Mouse (Mus musculus): ENCODE data around the gene Tenm4. TPM values are rescaled to one million over a fixed set of nuclear protein-coding genes. Genes with fewer than 3 reads are reported as not detected.

Tenm4 gene
- polyA plus RNA-seq, 1 experiment from 2014 or later, result 7.3 TPM

GRCm38 (mm10) chr7:96510396-96510795 lies 339.4 kb downstream of the Tenm4 start:
- Histone ChIP-seq H3K4me1 (replicated peaks; ENCODE audit: control insufficient read depth, insufficient read depth, low read length) (no peaks in the 10 kb centered on the region), H3K27me3 (replicated peaks; ENCODE audit: control insufficient read depth, insufficient read depth, low read length) (no peaks in the 10 kb centered on the region), H3K9ac (ENCODE audit: low read depth, low read length) (no peak overlapping the region), H3K4me3 (ENCODE audit: low read depth, low read length) (no peak overlapping the region), H3K9me3 (ENCODE audit: control insufficient read depth, low read length) (no peaks in the 10 kb centered on the region), H3K27ac (ENCODE audit: low read depth, low read length) (no peak overlapping the region), H3K4me2 (no peak overlapping the region), H3K36me3 (ENCODE audit: control insufficient read depth, insufficient read depth, low read length) (no peaks in the 10 kb centered on the region)
- WGBS, result 70% methylated on average over 5 of the region's 5 CpGs
- no peak for ATAC-seq (replicated peaks; ENCODE audit: low FRiP score)
- no peak for DNase-seq (ENCODE audit: low spot score)

- DNase-seq (ENCODE audit: low spot score) (no peak), ATAC-seq (replicated peaks; ENCODE audit: low FRiP score) (no peak)
- Histone ChIP-seq H3K36me3 (ENCODE audit: control insufficient read depth, insufficient read depth, low read length) (no peaks in the 10 kb centered on the region), H3K4me1 (replicated peaks; ENCODE audit: control insufficient read depth, insufficient read depth, low read length) (no peaks in the 10 kb centered on the region), H3K9me3 (ENCODE audit: control insufficient read depth, low read length) (no peaks in the 10 kb centered on the region), H3K4me3 (ENCODE audit: low read depth, low read length) (no peak overlapping the region), H3K4me2 (no peak overlapping the region), H3K27me3 (replicated peaks; ENCODE audit: control insufficient read depth, insufficient read depth, low read length) (no peaks in the 10 kb centered on the region), H3K9ac (ENCODE audit: low read depth, low read length) (no peak overlapping the region), H3K27ac (ENCODE audit: low read depth, low read length) (no peak overlapping the region)
- WGBS, result 65% methylated on average over 7 of the region's 7 CpGs
These were observed 340.1 kb downstream of the Tenm4 start for GRCm38 (mm10) chr7:96511018-96511609.

- Histone ChIP-seq H3K36me3 (ENCODE audit: control insufficient read depth, insufficient read depth, low read length) (no peaks in the 10 kb centered on the region), H3K27ac (ENCODE audit: low read depth, low read length) (no peak overlapping the region), H3K4me1 (replicated peaks; ENCODE audit: control insufficient read depth, insufficient read depth, low read length) (no peaks in the 10 kb centered on the region), H3K4me3 (ENCODE audit: low read depth, low read length) (no peak overlapping the region), H3K4me2 (no peak overlapping the region), H3K9me3 (ENCODE audit: control insufficient read depth, low read length) (no peaks in the 10 kb centered on the region), H3K9ac (ENCODE audit: low read depth, low read length) (no peak overlapping the region), H3K27me3 (replicated peaks; ENCODE audit: control insufficient read depth, insufficient read depth, low read length) (no peaks in the 10 kb centered on the region)
- 87% methylated on average over 14 of the region's 14 CpGs for WGBS
- ATAC-seq (replicated peaks; ENCODE audit: low FRiP score), result no peak
- DNase-seq (ENCODE audit: low spot score), result no peak
These were observed 341.0 kb downstream of the Tenm4 start for GRCm38 (mm10) chr7:96511953-96512511.

- no peaks in the 10 kb centered on the region for H3K4me1 ChIP-seq (replicated peaks; ENCODE audit: control insufficient read depth, insufficient read depth, low read length)
- ATAC-seq (replicated peaks; ENCODE audit: low FRiP score) (no peak), DNase-seq (ENCODE audit: low spot score) (no peak)
- no peak overlapping the region for H3K27ac ChIP-seq (ENCODE audit: low read depth, low read length)
- no peak overlapping the region for H3K4me2 ChIP-seq
- H3K27me3 ChIP-seq (replicated peaks; ENCODE audit: control insufficient read depth, insufficient read depth, low read length), result no peaks in the 10 kb centered on the region
- WGBS, result 0% methylated on average over 2 of the region's 2 CpGs
- no peak overlapping the region for H3K9ac ChIP-seq (ENCODE audit: low read depth, low read length)
- H3K9me3 ChIP-seq (ENCODE audit: control insufficient read depth, low read length), result no peaks in the 10 kb centered on the region
- no peaks in the 10 kb centered on the region for H3K36me3 ChIP-seq (ENCODE audit: control insufficient read depth, insufficient read depth, low read length)
- no peak overlapping the region for H3K4me3 ChIP-seq (ENCODE audit: low read depth, low read length)
These were observed 348.2 kb downstream of the Tenm4 start for GRCm38 (mm10) chr7:96519216-96519615.

GRCm38 (mm10) chr7:96521956-96522355 lies 350.9 kb downstream of the Tenm4 start:
- Histone ChIP-seq H3K9ac (ENCODE audit: low read depth, low read length) (no peak overlapping the region), H3K4me1 (replicated peaks; ENCODE audit: control insufficient read depth, insufficient read depth, low read length) (no peaks in the 10 kb centered on the region), H3K36me3 (ENCODE audit: control insufficient read depth, insufficient read depth, low read length) (no peaks in the 10 kb centered on the region), H3K27me3 (replicated peaks; ENCODE audit: control insufficient read depth, insufficient read depth, low read length) (no peaks in the 10 kb centered on the region), H3K4me2 (no peak overlapping the region), H3K27ac (ENCODE audit: low read depth, low read length) (no peak overlapping the region), H3K4me3 (ENCODE audit: low read depth, low read length) (no peak overlapping the region), H3K9me3 (ENCODE audit: control insufficient read depth, low read length) (no peaks in the 10 kb centered on the region)
- ATAC-seq (replicated peaks; ENCODE audit: low FRiP score) (no peak), DNase-seq (ENCODE audit: low spot score) (no peak)
- WGBS, result 69% methylated on average over 7 of the region's 7 CpGs

GRCm38 (mm10) chr7:96523673-96524072 lies 352.6 kb downstream of the Tenm4 start:
- no peaks in the 10 kb centered on the region for H3K36me3 ChIP-seq (ENCODE audit: control insufficient read depth, insufficient read depth, low read length)
- no peak overlapping the region for H3K9ac ChIP-seq (ENCODE audit: low read depth, low read length)
- no peak overlapping the region for H3K27ac ChIP-seq (ENCODE audit: low read depth, low read length)
- no peak overlapping the region for H3K4me2 ChIP-seq
- ATAC-seq (replicated peaks; ENCODE audit: low FRiP score), result no peak
- no peak overlapping the region for H3K4me3 ChIP-seq (ENCODE audit: low read depth, low read length)
- DNase-seq (ENCODE audit: low spot score), result no peak
- no peaks in the 10 kb centered on the region for H3K27me3 ChIP-seq (replicated peaks; ENCODE audit: control insufficient read depth, insufficient read depth, low read length)
- H3K4me1 ChIP-seq (replicated peaks; ENCODE audit: control insufficient read depth, insufficient read depth, low read length), result no peaks in the 10 kb centered on the region
- no peaks in the 10 kb centered on the region for H3K9me3 ChIP-seq (ENCODE audit: control insufficient read depth, low read length)
- WGBS, result 59% methylated on average over 2 of the region's 2 CpGs

- Histone ChIP-seq H3K27me3 (replicated peaks; ENCODE audit: control insufficient read depth, insufficient read depth, low read length) (no peaks in the 10 kb centered on the region), H3K4me3 (ENCODE audit: low read depth, low read length) (no peak overlapping the region), H3K9me3 (ENCODE audit: control insufficient read depth, low read length) (no peaks in the 10 kb centered on the region), H3K4me2 (no peak overlapping the region), H3K4me1 (replicated peaks; ENCODE audit: control insufficient read depth, insufficient read depth, low read length) (no peaks in the 10 kb centered on the region), H3K36me3 (ENCODE audit: control insufficient read depth, insufficient read depth, low read length) (no peaks in the 10 kb centered on the region), H3K27ac (ENCODE audit: low read depth, low read length) (no peak overlapping the region), H3K9ac (ENCODE audit: low read depth, low read length) (no peak overlapping the region)
- WGBS, result 60% methylated on average over 8 of the region's 8 CpGs
- no peak for ATAC-seq (replicated peaks; ENCODE audit: low FRiP score)
- no peak for DNase-seq (ENCODE audit: low spot score)
These were observed 353.6 kb downstream of the Tenm4 start for GRCm38 (mm10) chr7:96524486-96525205.

GRCm38 (mm10) chr7:96525344-96525743 lies 354.3 kb downstream of the Tenm4 start:
- Histone ChIP-seq H3K9me3 (ENCODE audit: control insufficient read depth, low read length) (no peaks in the 10 kb centered on the region), H3K9ac (ENCODE audit: low read depth, low read length) (no peak overlapping the region), H3K36me3 (ENCODE audit: control insufficient read depth, insufficient read depth, low read length) (no peaks in the 10 kb centered on the region), H3K4me3 (ENCODE audit: low read depth, low read length) (no peak overlapping the region), H3K4me2 (no peak overlapping the region), H3K27me3 (replicated peaks; ENCODE audit: control insufficient read depth, insufficient read depth, low read length) (no peaks in the 10 kb centered on the region), H3K4me1 (replicated peaks; ENCODE audit: control insufficient read depth, insufficient read depth, low read length) (no peaks in the 10 kb centered on the region), H3K27ac (ENCODE audit: low read depth, low read length) (no peak overlapping the region)
- DNase-seq (ENCODE audit: low spot score) (no peak), ATAC-seq (replicated peaks; ENCODE audit: low FRiP score) (no peak)
- WGBS, result 91% methylated on average over 1 of the region's 1 CpGs

All from liver, embryonic 11.5 days (tissue).